Mouse (Mus musculus) kidney, adult 18-20 months (tissue): Measurements from ENCODE around the gene Malsu1.

Experiments used
- DNase-seq: peaks from one replicate; pipeline ENCODE4 v3.0.0; 2021

The Malsu1 gene

DNA sequence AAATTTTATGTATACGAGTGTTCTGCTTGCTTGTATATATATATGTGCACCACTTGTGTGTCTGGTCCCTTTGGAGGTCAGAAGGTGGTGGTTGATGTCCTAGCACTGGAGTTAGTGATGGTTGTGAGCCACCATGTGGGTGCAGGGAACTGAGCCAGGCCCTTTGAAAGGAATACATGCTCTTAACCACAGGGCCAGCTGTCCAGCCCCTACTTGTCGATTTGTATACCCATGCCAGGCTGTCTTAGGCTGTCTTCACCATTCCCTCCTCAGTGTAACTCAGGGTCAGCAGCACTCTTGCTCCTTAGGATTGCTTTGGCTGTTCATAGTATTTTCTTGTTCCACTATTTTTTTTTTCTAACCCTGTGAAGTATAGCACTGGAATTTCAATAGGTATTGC, 4.3 kb downstream of the Malsu1 start:
- DNase-seq = no peak

DNA sequence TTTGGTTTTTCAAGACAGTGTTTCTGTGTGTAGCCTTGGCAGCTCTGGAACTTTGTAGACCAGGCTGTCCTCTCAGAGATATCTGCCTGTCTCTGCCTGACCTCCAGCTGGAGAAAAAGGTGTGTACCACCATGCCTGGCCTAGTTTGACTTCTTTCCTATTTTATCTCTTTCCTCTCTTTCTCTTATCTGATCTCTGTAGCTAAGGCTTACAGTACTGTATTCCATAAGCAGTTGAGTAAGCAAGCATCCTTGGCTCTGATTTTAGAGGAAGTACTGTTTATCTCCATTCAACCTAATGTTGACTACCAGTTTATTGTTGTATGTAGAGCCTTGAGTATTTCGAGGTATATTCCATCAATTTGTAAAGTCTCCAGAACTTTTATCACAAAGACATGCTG, 5.7 kb downstream of the Malsu1 start:
- DNase-seq = no peak

DNA sequence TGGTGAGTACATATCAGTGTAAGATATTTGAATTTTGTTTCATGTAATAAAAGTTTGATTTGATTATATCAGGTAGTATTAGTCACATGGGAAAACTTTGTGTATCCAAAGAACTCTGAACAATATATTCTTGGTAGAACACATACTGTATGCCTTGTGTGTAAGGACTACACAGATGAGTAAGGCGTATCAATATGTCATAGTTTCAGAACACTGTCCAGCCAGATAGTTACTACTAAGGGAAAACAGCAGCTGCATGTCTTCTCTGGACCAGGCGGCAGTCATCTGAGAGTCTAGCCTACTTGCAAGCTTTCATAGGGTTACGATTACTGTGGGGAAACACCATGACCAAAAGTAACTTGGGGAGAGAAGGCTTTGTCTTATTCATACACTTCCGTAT, 9.4 kb downstream of the Malsu1 start:
- DNase-seq = no peak

DNA sequence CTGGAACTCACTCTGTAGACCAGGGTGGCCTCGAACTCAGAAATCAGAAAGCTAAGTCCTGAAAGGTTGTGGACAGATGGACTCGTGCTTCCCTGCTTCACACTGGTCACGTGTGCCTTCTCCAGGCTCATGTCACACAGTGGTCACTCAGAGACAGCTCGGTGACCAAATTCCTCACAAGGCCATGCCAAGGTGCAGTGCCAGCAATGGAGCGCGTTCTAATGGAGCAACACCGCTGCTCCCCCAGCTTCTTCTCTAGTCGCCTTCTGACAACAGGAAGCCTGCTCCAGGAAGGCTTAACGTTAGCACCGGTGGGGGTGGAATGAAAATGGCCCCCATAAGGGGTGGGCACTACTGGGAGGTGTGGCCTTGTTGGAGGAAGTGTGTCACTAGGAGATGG, 21.4 kb downstream of the Malsu1 start:
- no peak for DNase-seq

DNA sequence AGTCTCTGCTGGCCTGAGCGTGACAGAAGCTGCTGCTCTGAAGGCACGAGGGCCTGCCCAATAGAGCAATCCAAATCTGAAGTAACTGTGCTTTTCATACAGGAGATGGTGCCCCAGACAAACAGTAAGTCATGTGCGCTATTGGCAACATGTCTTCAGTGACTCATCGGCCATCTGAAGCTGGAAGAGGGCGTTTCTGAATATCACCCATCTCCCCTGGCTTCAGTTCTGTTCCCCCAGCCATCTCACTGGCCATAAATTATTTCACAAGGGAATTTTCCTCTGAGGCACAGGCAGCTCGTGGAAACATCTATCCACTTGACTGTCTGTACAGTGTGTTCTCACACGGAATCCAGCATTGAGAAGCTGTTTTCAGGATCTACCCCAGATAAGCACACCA, 22.8 kb downstream of the Malsu1 start:
- no peak for DNase-seq

DNA sequence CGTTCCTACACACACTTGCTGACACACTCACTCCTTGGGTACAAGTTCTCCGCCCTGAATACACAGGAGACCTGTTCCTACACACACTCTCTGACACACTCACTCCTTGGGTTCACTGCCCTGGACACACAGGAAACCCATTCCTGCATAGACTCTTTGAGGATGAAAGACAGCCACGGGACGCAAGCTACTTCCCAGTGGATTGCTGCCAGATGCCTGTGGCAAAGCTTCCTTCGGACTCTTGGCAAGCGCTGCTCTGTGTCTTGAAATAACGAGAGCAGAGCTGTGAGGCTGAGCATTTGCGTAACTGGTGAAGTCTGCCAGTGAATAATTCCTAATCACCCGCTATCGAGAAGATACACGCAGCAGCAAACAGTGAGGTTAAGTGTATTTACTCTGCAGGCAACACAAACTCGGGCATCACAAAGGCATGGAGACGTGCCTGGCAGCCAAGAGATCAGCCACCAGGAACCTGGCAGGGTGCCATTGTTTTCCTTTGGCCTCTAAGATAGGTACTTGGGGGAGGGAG, 23.4 kb downstream of the Malsu1 start:
- peak; percentile 81 for DNase-seq

DNA sequence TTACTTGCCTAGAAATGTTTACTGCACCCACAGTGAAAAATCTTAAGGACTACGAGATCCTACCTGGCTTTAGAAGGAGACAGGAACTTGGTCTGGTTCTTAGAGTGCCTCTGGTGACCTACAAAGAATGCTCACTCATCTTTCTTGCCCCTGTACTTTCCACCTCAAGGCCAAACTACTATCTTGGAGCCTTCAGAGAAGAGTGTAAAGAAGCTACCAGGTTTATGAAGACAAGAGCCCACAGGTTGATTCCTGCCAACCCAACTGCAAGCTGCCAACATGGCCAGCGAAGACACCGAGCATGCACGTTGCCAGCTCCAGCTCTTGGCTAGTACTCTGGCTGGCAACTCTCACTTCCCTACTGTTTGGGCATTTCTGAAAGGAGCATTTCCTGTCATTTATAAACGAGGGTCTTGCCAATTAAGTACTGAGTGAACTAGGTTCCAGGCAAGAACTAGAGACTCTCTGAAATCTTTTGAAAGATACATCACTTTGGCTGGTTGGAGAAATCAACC, 24.1 kb downstream of the Malsu1 start:
- DNase-seq = peak; percentile 23

DNA sequence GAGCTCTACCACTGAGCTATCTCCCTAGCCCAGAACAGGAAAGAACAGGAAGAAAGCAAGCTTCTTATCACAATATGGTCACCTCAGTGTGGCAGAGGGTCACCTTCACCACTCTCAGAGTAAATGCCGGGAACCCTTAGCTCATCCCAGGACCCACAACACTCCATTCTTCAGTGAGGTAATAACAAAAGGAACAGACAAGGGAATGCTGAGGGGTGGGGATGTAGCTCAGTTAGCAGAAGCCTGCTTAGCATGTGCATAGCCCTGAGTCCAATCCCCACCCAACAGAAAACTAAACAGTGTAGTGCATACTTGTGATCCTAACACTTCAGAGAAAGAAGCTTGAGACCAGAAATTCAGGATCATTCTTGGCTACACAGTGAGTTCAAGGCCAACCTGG, 25.5 kb downstream of the Malsu1 start:
- no peak for DNase-seq

DNA sequence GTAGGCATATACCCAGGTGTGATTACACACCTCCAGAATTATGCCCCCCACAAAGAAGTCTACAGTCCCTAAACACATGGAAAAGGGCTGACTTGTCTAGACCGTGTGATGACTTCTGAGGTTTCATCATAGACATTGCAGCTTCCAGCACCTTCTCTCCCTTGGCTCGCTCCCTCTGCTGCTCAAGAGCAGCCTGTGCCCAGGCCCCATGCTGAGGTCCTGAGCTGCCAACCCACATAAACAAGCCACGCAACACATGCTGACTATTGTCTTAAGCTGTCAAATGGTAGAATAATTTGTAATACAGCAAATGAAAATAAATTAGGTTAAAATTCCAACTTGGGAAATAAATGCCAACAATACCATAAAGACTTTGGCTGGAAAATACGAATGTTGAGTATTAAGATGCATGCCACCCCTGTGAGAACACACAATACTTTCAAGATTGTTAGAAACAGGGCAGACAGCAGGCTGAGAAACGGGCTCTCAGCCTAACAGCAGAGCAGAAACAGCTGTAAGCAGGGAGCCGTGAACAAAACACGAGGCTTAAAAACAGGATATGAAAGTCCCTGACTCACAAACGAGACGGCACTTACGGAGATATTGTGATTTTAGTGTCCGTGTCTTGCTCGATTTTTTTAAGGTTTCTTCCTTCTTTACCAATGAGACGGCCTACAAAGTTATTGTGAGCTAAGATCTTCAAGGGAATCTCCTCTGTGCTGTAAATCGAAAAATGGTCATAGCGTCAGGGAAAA, 33.3 kb downstream of the Malsu1 start:
- no peak for DNase-seq

DNA sequence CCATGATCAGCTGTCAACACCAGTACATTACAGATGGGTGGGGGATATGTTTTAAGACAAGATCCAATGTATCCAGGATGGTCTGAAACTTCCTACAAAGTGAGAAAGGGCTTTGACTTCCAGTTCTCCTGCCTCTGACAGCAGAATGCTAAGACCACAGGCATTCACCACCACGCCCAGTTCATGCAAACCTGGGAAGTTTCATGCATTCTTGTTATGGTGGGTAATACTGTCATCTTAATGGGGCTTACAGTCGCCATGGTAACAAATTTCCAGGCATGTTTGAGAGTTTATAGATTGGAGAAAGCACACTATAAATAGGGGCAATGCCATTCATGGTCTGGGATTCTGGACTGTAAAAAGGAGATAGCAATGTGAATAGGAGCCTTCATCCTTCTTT, 35.6 kb downstream of the Malsu1 start:
- no peak for DNase-seq

DNA sequence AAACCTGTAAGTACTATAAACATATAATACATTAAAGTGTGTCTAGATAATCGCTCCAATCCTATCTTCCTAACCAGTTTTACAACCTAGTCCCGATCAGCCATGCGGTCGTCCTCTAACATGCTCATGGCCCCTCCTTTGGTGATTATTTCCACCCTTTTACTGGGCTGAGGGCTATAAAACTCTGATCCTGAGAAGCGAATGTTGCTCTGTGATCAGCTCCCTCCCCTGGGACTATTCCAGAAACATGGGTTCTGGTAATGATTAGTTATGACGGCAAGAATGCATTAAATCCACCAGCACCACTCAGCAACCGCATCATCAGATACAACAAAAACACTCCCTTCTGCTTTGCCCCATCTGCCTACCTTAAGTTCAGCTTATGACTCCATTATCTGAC, 40.3 kb downstream of the Malsu1 start:
- DNase-seq = no peak

DNA sequence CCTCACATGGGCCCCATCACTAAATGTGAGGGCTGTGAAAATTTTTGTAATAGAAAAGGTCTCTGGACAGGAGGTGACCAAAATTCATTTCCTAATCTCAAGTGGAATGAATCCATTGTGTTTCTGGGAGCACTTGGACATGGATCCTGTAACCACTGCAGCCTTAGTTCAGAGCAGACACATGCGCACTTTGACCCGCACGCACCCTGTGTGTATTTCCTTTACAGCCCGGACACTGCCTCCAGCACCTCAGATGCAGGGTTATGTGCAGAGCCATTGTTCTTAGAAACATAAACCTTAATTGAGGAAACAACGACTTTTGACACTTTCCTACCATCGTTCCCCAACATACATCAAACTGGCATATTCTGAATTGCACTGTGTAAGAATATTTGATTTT, 40.9 kb downstream of the Malsu1 start:
- no peak for DNase-seq

DNA sequence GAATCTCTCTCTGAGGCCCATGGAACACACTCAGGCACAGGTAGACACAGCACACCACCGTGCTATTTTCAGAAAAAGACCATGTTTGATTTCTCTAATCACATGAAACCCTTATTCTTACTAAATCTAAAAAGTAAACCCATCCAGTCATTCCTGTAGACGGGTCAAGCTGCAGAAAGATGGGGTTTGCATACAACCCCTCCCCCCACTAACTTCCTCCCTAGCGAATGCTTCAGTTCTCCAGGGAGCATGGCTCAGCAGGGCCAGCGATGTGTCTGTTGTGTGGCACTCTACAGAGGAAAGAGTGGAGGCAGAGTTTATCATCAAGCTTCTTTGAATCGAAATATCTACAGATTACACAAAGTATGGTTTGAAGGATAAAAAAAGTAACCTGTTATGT, 42.0 kb downstream of the Malsu1 start:
- DNase-seq = no peak

DNA sequence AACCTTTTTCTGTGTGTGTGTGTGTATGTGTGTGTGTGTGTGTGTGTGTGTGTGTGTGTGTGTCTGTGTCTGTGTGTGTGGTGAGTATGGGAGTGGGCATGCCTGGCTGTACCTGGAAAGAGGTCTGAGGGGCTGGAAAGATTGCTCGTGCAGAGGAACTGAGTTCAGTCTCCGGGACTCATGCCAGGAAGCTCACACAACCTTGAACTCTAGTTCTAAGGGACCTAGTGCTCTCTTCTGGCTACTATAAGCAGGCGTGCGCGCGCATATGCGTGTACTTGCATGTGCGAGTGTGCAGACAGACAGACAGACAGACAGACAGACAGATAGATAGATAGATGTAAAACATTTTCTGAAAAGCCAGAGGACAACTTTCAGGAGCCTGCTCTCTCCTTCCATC, 42.6 kb downstream of the Malsu1 start:
- DNase-seq = no peak

DNA sequence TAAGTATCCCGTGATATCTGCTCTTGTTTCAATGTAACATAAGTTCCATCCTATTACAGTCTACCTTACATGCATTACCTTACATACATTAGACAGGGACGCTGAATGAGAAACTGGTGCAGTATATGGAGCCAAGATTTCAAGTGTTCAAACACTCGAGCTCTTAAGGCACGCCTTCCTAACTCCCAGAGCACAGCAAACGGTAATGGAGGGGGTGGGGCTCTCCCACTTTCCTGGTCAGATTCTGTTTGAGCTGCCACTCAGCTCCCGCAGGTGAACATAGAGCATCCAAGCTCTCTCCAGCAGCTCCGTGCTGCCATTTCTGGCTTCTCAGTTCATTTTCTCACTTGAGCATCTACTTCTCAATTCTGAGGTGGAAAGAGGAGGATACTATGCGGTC, 44.9 kb downstream of the Malsu1 start:
- DNase-seq = no peak

DNA sequence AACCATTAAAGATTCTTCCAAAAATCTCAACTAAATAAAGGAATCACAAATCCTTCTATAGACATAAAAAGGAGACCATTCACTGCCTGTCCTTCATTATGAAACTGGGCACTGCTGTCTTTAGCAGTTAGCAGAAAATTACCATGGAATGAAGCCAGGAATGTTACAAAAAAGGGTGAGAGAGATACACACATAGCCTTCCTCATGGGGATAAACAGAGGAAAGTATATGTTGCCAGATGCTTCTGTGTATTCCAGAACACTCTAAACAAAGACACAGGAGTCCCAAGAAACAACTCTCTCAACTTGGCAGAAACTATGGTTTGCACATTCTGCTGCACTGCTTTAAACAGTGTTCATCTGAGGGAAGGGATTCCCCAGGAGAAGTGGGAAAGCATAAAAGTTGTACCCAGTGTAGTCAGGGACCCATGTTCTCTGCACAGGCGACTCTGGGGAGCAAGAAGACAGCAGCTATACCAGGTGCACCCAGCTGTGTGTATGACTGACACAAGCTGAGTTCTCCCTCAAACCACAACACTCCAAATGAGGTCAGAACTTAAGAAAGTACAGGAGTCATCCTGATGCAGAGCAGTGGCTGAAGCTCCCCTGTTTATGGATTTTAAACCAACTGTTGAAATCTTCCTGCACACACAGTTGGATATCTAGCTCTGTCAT, 46.0 kb downstream of the Malsu1 start:
- no peak for DNase-seq

DNA sequence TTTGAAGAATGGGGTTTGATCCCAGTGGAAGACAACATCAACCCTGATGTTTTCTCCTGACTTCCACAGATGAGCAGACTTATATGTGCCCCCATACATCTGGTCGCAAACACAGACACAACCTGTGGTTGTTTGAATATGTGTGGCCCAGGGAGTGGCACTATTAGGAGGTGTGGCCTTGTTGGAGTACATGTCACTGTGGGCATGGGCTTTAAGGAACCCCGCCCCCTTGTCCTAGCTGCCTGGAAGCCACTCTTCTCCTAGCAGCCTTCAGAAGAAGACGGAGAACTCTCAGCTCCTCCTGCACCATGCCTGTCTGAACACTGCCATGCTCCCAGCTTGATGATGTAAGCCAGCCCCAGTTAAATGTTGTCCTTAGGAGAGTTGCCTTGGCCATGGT, 46.8 kb downstream of the Malsu1 start:
- no peak for DNase-seq

DNA sequence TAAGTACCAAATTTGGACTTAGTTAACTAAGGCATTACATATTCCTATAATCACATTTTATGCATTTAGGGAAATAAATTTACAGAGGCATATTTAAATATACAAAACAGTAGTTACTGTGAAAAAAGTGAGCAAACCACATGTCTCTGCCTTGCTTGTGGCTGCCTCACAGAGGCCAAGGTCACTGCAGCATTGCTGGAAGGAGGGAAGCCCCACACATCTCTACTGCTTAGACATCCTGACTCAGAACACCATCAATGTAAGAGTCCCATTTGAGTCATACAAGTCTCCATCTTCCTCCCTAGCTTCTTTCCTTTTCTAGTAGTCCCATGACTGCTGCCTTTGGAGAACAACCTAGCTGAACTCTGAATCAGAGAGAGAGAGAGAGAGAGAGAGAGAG, 56.7 kb downstream of the Malsu1 start:
- no peak for DNase-seq

DNA sequence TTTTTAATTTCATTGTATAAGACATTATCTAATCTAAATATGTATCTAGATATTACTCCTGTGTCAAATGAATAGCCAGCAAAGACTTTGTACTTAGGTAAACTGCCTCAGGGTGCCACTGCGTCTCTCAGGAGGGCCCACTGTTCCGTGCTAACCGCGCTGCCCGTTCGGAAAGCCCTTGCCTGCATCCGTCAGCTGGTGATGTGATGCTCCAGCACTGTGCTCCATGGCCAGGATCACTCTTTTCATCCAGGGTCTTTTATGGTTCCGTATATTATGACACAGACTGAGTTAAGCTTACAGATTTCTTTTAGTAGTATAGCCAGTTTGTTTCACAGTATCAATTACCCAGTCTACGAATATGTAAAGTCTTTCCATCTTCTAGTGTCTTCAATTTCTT, 58.3 kb downstream of the Malsu1 start:
- no peak for DNase-seq

DNA sequence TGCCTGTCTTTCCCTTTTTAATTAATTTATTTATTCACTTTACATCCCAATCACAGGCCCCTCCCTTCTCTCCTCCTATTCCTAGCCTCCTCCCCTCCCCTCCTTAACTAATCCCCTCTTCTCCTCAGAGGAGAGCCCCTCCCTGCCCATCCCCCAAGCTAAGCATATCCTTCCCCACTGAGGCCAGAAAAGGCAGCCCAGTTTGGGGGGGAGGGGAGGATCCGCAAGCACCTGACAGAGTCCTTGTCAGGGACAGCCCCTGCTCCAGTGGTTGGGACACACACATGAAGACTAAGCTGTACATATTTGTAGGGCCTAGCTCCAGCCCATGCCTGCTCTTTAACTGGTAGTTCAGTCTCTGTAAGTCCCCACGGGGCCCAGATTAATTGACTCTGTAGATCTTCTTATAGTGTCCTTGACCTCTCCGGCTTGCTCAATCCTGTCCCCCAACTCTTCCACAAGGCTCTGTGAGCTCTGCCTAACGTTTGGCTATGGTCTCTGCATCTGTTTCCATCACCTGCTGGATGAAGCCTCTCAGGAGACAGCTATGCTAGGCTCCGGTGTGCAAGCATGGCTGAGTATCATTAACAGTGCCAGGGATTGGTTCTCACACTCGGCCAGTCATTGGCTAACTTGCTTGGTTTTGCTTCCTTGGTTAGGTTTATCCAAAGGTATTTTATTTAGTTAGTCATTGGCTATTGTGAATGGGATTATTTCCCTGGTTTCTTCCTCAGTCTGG, 58.9 kb downstream of the Malsu1 start:
- no peak for DNase-seq
